Mouse (Mus musculus): ENCODE measurements at regions not wholly inside any gene's neighbourhood (a gene's known extent, or its start where the extent isn't known, plus 50 kb on each side); places are given as distances from the start of the nearest gene placed in this dataset.

GRCm38 (mm10) chr3:31444311-31444710 is 134.1 kb upstream of the Slc7a14 start:
- 88% methylated on average over 7 of the region's 7 CpGs for WGBS
- H3K36me3 ChIP-seq (ENCODE audit: poor library complexity, severe bottlenecking): no peaks in the 10 kb centered on the region
- no peak overlapping the region for H3K9ac ChIP-seq
- no peaks in the 10 kb centered on the region; the same call in 1 of the 2 replicates for H3K9me3 ChIP-seq (replicated peaks)
- no peak overlapping the region for H3K4me2 ChIP-seq
- H3K27me3 ChIP-seq: no peaks in the 10 kb centered on the region
- no peak for ATAC-seq
- H3K27ac ChIP-seq: no peak overlapping the region
- no peaks in the 10 kb centered on the region for H3K4me1 ChIP-seq
- no peak overlapping the region for H3K4me3 ChIP-seq

- WGBS: 95% methylated on average over 5 of the region's 5 CpGs
- Histone ChIP-seq H3K4me1 (no peaks in the 10 kb centered on the region), H3K4me2 (no peak overlapping the region), H3K9me3 (replicated peaks) (no peaks in the 10 kb centered on the region; the same call in 1 of the 2 replicates), H3K9ac (no peak overlapping the region), H3K27me3 (no peaks in the 10 kb centered on the region), H3K27ac (no peak overlapping the region), H3K4me3 (no peak overlapping the region), H3K36me3 (ENCODE audit: poor library complexity, severe bottlenecking) (no peaks in the 10 kb centered on the region)
- ATAC-seq: no peak
Observed at GRCm38 (mm10) chr3:31443894-31444293, 133.7 kb upstream of the Slc7a14 start.

GRCm38 (mm10) chr3:31440282-31440681 is 130.1 kb upstream of the Slc7a14 start:
- no peak for ATAC-seq
- H3K27ac ChIP-seq: no peak overlapping the region
- H3K36me3 ChIP-seq (ENCODE audit: poor library complexity, severe bottlenecking): no peaks in the 10 kb centered on the region
- H3K27me3 ChIP-seq: no peaks in the 10 kb centered on the region
- no peak overlapping the region for H3K9ac ChIP-seq
- no peaks in the 10 kb centered on the region for H3K9me3 ChIP-seq (replicated peaks)
- no peak overlapping the region for H3K4me2 ChIP-seq
- no peak overlapping the region for H3K4me3 ChIP-seq
- WGBS: 92% methylated on average over 2 of the region's 2 CpGs
- no peaks in the 10 kb centered on the region for H3K4me1 ChIP-seq

- Histone ChIP-seq H3K9me3 (replicated peaks) (no peaks in the 10 kb centered on the region), H3K27me3 (no peaks in the 10 kb centered on the region), H3K36me3 (ENCODE audit: poor library complexity, severe bottlenecking) (no peaks in the 10 kb centered on the region), H3K4me2 (no peak overlapping the region), H3K4me3 (no peak overlapping the region), H3K4me1 (no peaks in the 10 kb centered on the region), H3K9ac (no peak overlapping the region), H3K27ac (no peak overlapping the region)
- no peak for ATAC-seq
- whole genome bisulfite sequencing: 86% methylated on average over 3 of the region's 3 CpGs
Observed at GRCm38 (mm10) chr3:31437970-31438369, 127.8 kb upstream of the Slc7a14 start.

- no peak for ATAC-seq
Observed at GRCm38 (mm10) chr3:31435204-31435963, 125.2 kb upstream of the Slc7a14 start.

GRCm38 (mm10) chr3:31433201-31433600 is 123.0 kb upstream of the Slc7a14 start:
- H3K36me3 ChIP-seq (ENCODE audit: poor library complexity, severe bottlenecking): no peaks in the 10 kb centered on the region
- H3K9ac ChIP-seq: no peak overlapping the region
- no peaks in the 10 kb centered on the region for H3K27me3 ChIP-seq
- ATAC-seq: no peak
- no peaks in the 10 kb centered on the region for H3K4me1 ChIP-seq
- 87% methylated on average over 9 of the region's 9 CpGs for WGBS
- H3K4me2 ChIP-seq: no peak overlapping the region
- H3K9me3 ChIP-seq (replicated peaks): no peaks in the 10 kb centered on the region
- H3K4me3 ChIP-seq: no peak overlapping the region
- no peak overlapping the region for H3K27ac ChIP-seq

More at GRCm38 (mm10) chr3:31435204-31435963, 125.2 kb upstream of the Slc7a14 start:
- no peak overlapping the region for H3K4me3 ChIP-seq
- H3K4me2 ChIP-seq: no peak overlapping the region
- 84% methylated on average over 3 of the region's 3 CpGs for WGBS
- H3K27me3 ChIP-seq: no peaks in the 10 kb centered on the region
- H3K36me3 ChIP-seq (ENCODE audit: poor library complexity, severe bottlenecking): no peaks in the 10 kb centered on the region
- H3K9me3 ChIP-seq (replicated peaks): no peaks in the 10 kb centered on the region
- no peak overlapping the region for H3K9ac ChIP-seq
- no peak overlapping the region for H3K27ac ChIP-seq
- no peaks in the 10 kb centered on the region for H3K4me1 ChIP-seq

- no peak for ATAC-seq
- Histone ChIP-seq H3K4me3 (no peak overlapping the region), H3K27ac (no peak overlapping the region), H3K4me2 (no peak overlapping the region), H3K36me3 (ENCODE audit: poor library complexity, severe bottlenecking) (no peaks in the 10 kb centered on the region), H3K9ac (no peak overlapping the region), H3K27me3 (no peaks in the 10 kb centered on the region), H3K4me1 (no peaks in the 10 kb centered on the region), H3K9me3 (replicated peaks) (no peaks in the 10 kb centered on the region)
- WGBS: 91% methylated on average over 14 of the region's 14 CpGs
Observed at GRCm38 (mm10) chr3:31423517-31423916, 113.3 kb upstream of the Slc7a14 start.

GRCm38 (mm10) chr3:31408802-31409201 is 98.6 kb upstream of the Slc7a14 start:
- ATAC-seq: no peak
- WGBS: 90% methylated on average over 4 of the region's 4 CpGs
- Histone ChIP-seq H3K27ac (no peak overlapping the region), H3K9ac (no peak overlapping the region), H3K27me3 (no peaks in the 10 kb centered on the region), H3K4me2 (no peak overlapping the region), H3K4me3 (no peak overlapping the region), H3K9me3 (replicated peaks) (no peaks in the 10 kb centered on the region), H3K4me1 (no peaks in the 10 kb centered on the region), H3K36me3 (ENCODE audit: poor library complexity, severe bottlenecking) (no peaks in the 10 kb centered on the region)

GRCm38 (mm10) chr3:31405880-31406279 is 95.7 kb upstream of the Slc7a14 start:
- no peaks in the 10 kb centered on the region for H3K4me1 ChIP-seq
- WGBS: 28% methylated on average over 1 of the region's 1 CpGs

GRCm38 (mm10) chr3:31399136-31399535 is 89.0 kb upstream of the Slc7a14 start:
- 85% methylated on average over 2 of the region's 2 CpGs for WGBS
- no peaks in the 10 kb centered on the region for H3K36me3 ChIP-seq (ENCODE audit: poor library complexity, severe bottlenecking)
- no peak overlapping the region for H3K27ac ChIP-seq
- no peaks in the 10 kb centered on the region for H3K27me3 ChIP-seq
- no peak overlapping the region for H3K9ac ChIP-seq
- H3K4me3 ChIP-seq: no peak overlapping the region
- H3K4me2 ChIP-seq: no peak overlapping the region
- H3K9me3 ChIP-seq (replicated peaks): no peaks in the 10 kb centered on the region
- no peak for ATAC-seq
- no peaks in the 10 kb centered on the region for H3K4me1 ChIP-seq

More at GRCm38 (mm10) chr3:31405880-31406279, 95.7 kb upstream of the Slc7a14 start:
- no peaks in the 10 kb centered on the region for H3K9me3 ChIP-seq (replicated peaks)
- H3K27me3 ChIP-seq: no peaks in the 10 kb centered on the region
- H3K4me3 ChIP-seq: no peak overlapping the region
- no peaks in the 10 kb centered on the region for H3K36me3 ChIP-seq (ENCODE audit: poor library complexity, severe bottlenecking)
- H3K27ac ChIP-seq: no peak overlapping the region
- H3K9ac ChIP-seq: no peak overlapping the region
- ATAC-seq: no peak
- H3K4me2 ChIP-seq: no peak overlapping the region

- Histone ChIP-seq H3K27me3 (no peaks in the 10 kb centered on the region), H3K27ac (no peak overlapping the region), H3K36me3 (ENCODE audit: poor library complexity, severe bottlenecking) (no peaks in the 10 kb centered on the region), H3K9me3 (replicated peaks) (no peaks in the 10 kb centered on the region), H3K9ac (no peak overlapping the region), H3K4me2 (no peak overlapping the region), H3K4me1 (no peaks in the 10 kb centered on the region), H3K4me3 (no peak overlapping the region)
- ATAC-seq: no peak
- WGBS: 88% methylated on average over 4 of the region's 4 CpGs
Observed at GRCm38 (mm10) chr3:31394533-31394932, 84.4 kb upstream of the Slc7a14 start.

- 74% methylated on average over 2 of the region's 2 CpGs for WGBS
- Histone ChIP-seq H3K27me3 (no peaks in the 10 kb centered on the region), H3K4me2 (no peak overlapping the region), H3K27ac (no peak overlapping the region), H3K4me1 (no peaks in the 10 kb centered on the region), H3K4me3 (no peak overlapping the region), H3K9ac (no peak overlapping the region), H3K9me3 (replicated peaks) (no peaks in the 10 kb centered on the region), H3K36me3 (ENCODE audit: poor library complexity, severe bottlenecking) (no peaks in the 10 kb centered on the region)
- no peak for ATAC-seq
Observed at GRCm38 (mm10) chr3:31389955-31390354, 79.8 kb upstream of the Slc7a14 start.

- Histone ChIP-seq H3K9ac (no peak overlapping the region), H3K4me2 (no peak overlapping the region), H3K36me3 (ENCODE audit: poor library complexity, severe bottlenecking) (no peaks in the 10 kb centered on the region), H3K27me3 (no peaks in the 10 kb centered on the region), H3K4me3 (no peak overlapping the region), H3K4me1 (no peaks in the 10 kb centered on the region), H3K9me3 (replicated peaks) (no peaks in the 10 kb centered on the region), H3K27ac (no peak overlapping the region)
- no peak for ATAC-seq
- 84% methylated on average over 3 of the region's 3 CpGs for WGBS
Observed at GRCm38 (mm10) chr3:31375678-31376077, 65.5 kb upstream of the Slc7a14 start.
